ENCODE assay signal across 35 mouse cellular contexts in the genomic region with DNA sequence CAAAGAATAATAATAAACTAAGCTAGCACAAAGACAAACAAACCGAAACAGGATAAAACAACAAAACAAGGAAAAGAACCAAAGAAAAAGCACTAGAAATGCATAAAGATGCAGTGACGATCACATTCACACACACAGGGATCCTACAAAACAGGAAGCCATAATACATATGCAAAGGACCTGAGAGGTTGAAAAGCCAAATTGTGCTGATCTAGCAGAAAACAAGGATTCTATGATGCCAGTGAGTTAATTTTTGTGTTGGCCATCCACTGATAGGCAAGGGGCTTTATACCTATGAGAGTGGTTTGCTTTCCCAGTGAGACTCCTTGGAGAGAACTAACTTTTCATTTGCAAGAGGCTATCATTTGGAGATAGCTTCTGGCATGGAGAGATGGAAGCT.
"Had no signal": no experiment of that assay in that cellular context is flagged by ENCODE, and none has a peak within 500 bp of the region (broad histone marks: within the 10 kb centered on the region; RNA-seq: fewer than 3 reads in every experiment).

No protein-coding gene starts in this region.

- H3K27ac ChIP-seq: heart, embryonic 10.5 days; heart, embryonic 13.5 days; heart, embryonic 15.5 days; hindbrain, embryonic 10.5 days; hindbrain, embryonic 12.5 days; hindbrain, embryonic 13.5 days; hindbrain, embryonic 14.5 days; hindbrain, embryonic 15.5 days; hindbrain, postnatal 0 days; intestine, embryonic 15.5 days; kidney, embryonic 15.5 days; kidney, postnatal 0 days; layer of hippocampus, adult 2 months; left cerebral cortex, adult 2 months had no signal

- H3K4me1 ChIP-seq: heart, embryonic 10.5 days; heart, embryonic 13.5 days; heart, embryonic 15.5 days; hindbrain, embryonic 10.5 days; hindbrain, embryonic 12.5 days; hindbrain, embryonic 13.5 days; hindbrain, embryonic 15.5 days; intestine, embryonic 15.5 days; kidney, embryonic 15.5 days had no signal

- H3K4me3 ChIP-seq: heart, embryonic 10.5 days; heart, embryonic 13.5 days; heart, embryonic 15.5 days; hindbrain, embryonic 10.5 days; hindbrain, embryonic 12.5 days; hindbrain, embryonic 13.5 days; hindbrain, embryonic 15.5 days; intestine, embryonic 15.5 days; kidney, embryonic 15.5 days; layer of hippocampus, adult 2 months; left cerebral cortex, adult 2 months had no signal

- ATAC-seq: hindbrain, embryonic 16.5 days; hindbrain, postnatal 0 days; inflammation-experienced regulatory T-cells, adult 6 months; intestine, embryonic 15.5 days; intestine, embryonic 16.5 days; intestine, postnatal 0 days had no signal

- H3K36me3 ChIP-seq: heart, embryonic 10.5 days; heart, embryonic 13.5 days; heart, embryonic 15.5 days; hindbrain, embryonic 10.5 days; hindbrain, embryonic 12.5 days; hindbrain, embryonic 13.5 days; hindbrain, embryonic 15.5 days; intestine, embryonic 15.5 days; kidney, embryonic 15.5 days had no signal

- DNase-seq: heart, postnatal 10 days; heart, postnatal 14 days; heart, postnatal 36 days; heart, postnatal 4 days; kidney, adult 11 months; kidney, adult 18-20 months; kidney, adult 2 months; kidney, adult 8-10 months; kidney, adult 9 months; kidney, postnatal 10 days; kidney, postnatal 14 days; kidney, postnatal 25 days; kidney, postnatal 36 days; kidney, postnatal 4 days; layer of hippocampus, adult 9-11 months; layer of hippocampus, postnatal 36 days had no signal

- H3K27me3 ChIP-seq: heart, embryonic 13.5 days; heart, embryonic 15.5 days; hindbrain, embryonic 12.5 days; hindbrain, embryonic 13.5 days; hindbrain, embryonic 15.5 days; intestine, embryonic 15.5 days; kidney, embryonic 15.5 days had no signal

- H3K9ac ChIP-seq: heart, embryonic 13.5 days; heart, embryonic 15.5 days; hindbrain, embryonic 12.5 days; hindbrain, embryonic 13.5 days; hindbrain, embryonic 14.5 days; hindbrain, embryonic 15.5 days; intestine, embryonic 15.5 days; kidney, embryonic 15.5 days had no signal

- H3K4me2 ChIP-seq: heart, embryonic 11.5 days; heart, embryonic 13.5 days; heart, embryonic 15.5 days; hindbrain, embryonic 12.5 days; hindbrain, embryonic 13.5 days; hindbrain, embryonic 14.5 days; hindbrain, embryonic 15.5 days; intestine, embryonic 15.5 days; kidney, embryonic 15.5 days had no signal

- H3K9me3 ChIP-seq: heart, embryonic 10.5 days; heart, embryonic 13.5 days; heart, embryonic 15.5 days; hindbrain, embryonic 10.5 days; hindbrain, embryonic 12.5 days; hindbrain, embryonic 13.5 days; hindbrain, embryonic 15.5 days; intestine, embryonic 15.5 days; kidney, embryonic 15.5 days had no signal
